Mouse (Mus musculus) G1E (cell line): ENCODE measurements around the gene Gnai3. TPM values are rescaled to one million over a fixed set of nuclear protein-coding genes. Genes with fewer than 3 reads are reported as not detected.

Source experiments
- ATAC-seq: 2 replicates; pipeline ENCODE4 v1.8.0; 2016; ENCODE audit warnings: mild to moderate bottlenecking; ENCODE audit not compliant: insufficient number of reproducible peaks, poor library complexity, low FRiP score, severe bottlenecking; ENCODE audit errors: extremely low read depth
- DNase-seq: peaks from one replicate; pipeline ENCODE4 v3.0.0; 2012; ENCODE audit warnings: low spot score
- H3K27me3 ChIP-seq: 2 replicates; pipeline ENCODE4 v1.6.1; 2012; ENCODE audit warnings: mild to moderate bottlenecking, low read length, inconsistent platforms; ENCODE audit not compliant: insufficient read depth
- H3K36me3 ChIP-seq: replicated peaks from 2 replicates; pipeline ENCODE3; 2012; ENCODE audit warnings: mild to moderate bottlenecking, inconsistent platforms
- H3K4me1 ChIP-seq: 2 replicates; pipeline ENCODE4 v1.6.1; 2012; ENCODE audit warnings: low read depth, low read length, inconsistent platforms, mixed read lengths; ENCODE audit not compliant: insufficient read depth
- H3K4me3 ChIP-seq: 2 replicates; pipeline ENCODE4 v1.5.1; 2012; ENCODE audit warnings: low read depth, mild to moderate bottlenecking, inconsistent platforms, low read length, moderate library complexity, mixed read lengths
- H3K9me3 ChIP-seq: replicated peaks from 2 replicates; pipeline ENCODE4 v1.6.1; 2012; ENCODE audit warnings: inconsistent platforms
- CTCF ChIP-seq: IDR thresholded peaks from 2 replicates; pipeline ENCODE4 v1.5.1; 2012; ENCODE audit warnings: low read depth, low read length, inconsistent platforms, mixed read lengths
- GATA1 ChIP-seq: IDR thresholded peaks from 2 replicates; pipeline ENCODE4 v1.6.1; 2012; ENCODE audit warnings: borderline replicate concordance, low read length, inconsistent platforms, mixed read lengths
- GATA2 ChIP-seq: IDR thresholded peaks from 2 replicates; pipeline ENCODE4 v1.6.1; 2012; ENCODE audit warnings: low read depth, low read length, inconsistent platforms, borderline replicate concordance
- POLR2AphosphoS5 ChIP-seq: IDR thresholded peaks from 2 replicates; pipeline ENCODE4 v1.6.1; 2012; ENCODE audit warnings: low read depth, low read length, inconsistent platforms; ENCODE audit not compliant: insufficient replicate concordance
- TAL1 ChIP-seq: conservative IDR thresholded peaks from 2 replicates; pipeline ENCODE4 v1.6.1; 2012; ENCODE audit warnings: low read depth, low read length, inconsistent platforms, mixed read lengths
- polyA plus RNA-seq: library from polyadenylated mRNA; stranded (reverse); fragments of >175 nt; gene quantifications from 2 replicates; pipeline ENCODE4 v1.2.3, GENCODE M21; 2012
- total RNA-seq, 2 experiments: library from RNA; stranded (forward) in 1 of 2; stranded (reverse) in 1 of 2; fragments of 200-1000 nt in 1 of 2; fragments of >200 nt in 1 of 2; fragmentation: Nextera tagmentation in 1 of 2; gene quantifications; 2 replicates each; pipeline ENCODE4 v1.2.3; 2014 to 2017

The Gnai3 gene
- total and polyA plus RNA-seq, 3 experiments, result 37.9 to 481 (median 274) TPM

- Histone ChIP-seq H3K9me3 (no peaks in the 10 kb centered on the region), H3K4me1 (peaks cover 80% of the 10 kb centered on the region), H3K36me3 (peaks cover 79% of the 10 kb centered on the region), H3K4me3 (peak overlapping the region; percentile 95; the same call in 1 of the 2 replicates), H3K27me3 (peaks cover 2% of the 10 kb centered on the region; the same call in 1 of the 2 replicates)
- TF ChIP-seq CTCF (no peak), GATA1 (no peak), TAL1 (no peak), POLR2AphosphoS5 (no peak), GATA2 (no peak)
- DNase-seq, result no peak
- ATAC-seq, result no peak
These were observed 63.6 kb downstream of the Gnai3 start for GRCm38 (mm10) chr3:108082251-108082875.

- Histone ChIP-seq H3K36me3 (peaks cover 85% of the 10 kb centered on the region), H3K4me1 (peaks cover 80% of the 10 kb centered on the region)
These were observed 64.3 kb downstream of the Gnai3 start for GRCm38 (mm10) chr3:108081681-108082080.

GRCm38 (mm10) chr3:108076836-108077235, 69.1 kb downstream of the Gnai3 start:
- DNase-seq (no peak), ATAC-seq (no peak)
- no peak for TF ChIP-seq GATA1
- no peak for TF ChIP-seq GATA2
- TF ChIP-seq POLR2AphosphoS5, result no peak
- no peak for TF ChIP-seq TAL1
- TF ChIP-seq CTCF, result no peak
- H3K4me1 ChIP-seq, result peaks cover 87% of the 10 kb centered on the region
- no peaks in the 10 kb centered on the region for H3K9me3 ChIP-seq
- peaks cover 2% of the 10 kb centered on the region; the same call in 1 of the 2 replicates for H3K27me3 ChIP-seq
- no peak overlapping the region; the same call in 1 of the 2 replicates for H3K4me3 ChIP-seq
- H3K36me3 ChIP-seq, result peaks cover 98% of the 10 kb centered on the region

More at GRCm38 (mm10) chr3:108081681-108082080, 64.3 kb downstream of the Gnai3 start:
- DNase-seq (no peak), ATAC-seq (no peak)
- peak overlapping the region; percentile 95; the same call in 1 of the 2 replicates for H3K4me3 ChIP-seq
- TF ChIP-seq POLR2AphosphoS5 (no peak), TAL1 (no peak)
- H3K9me3 ChIP-seq, result no peaks in the 10 kb centered on the region
- peaks cover 2% of the 10 kb centered on the region; the same call in 1 of the 2 replicates for H3K27me3 ChIP-seq

- H3K4me3 ChIP-seq, result no peak overlapping the region
- DNase-seq (peak; percentile 16), ATAC-seq (no peak)
- no peaks in the 10 kb centered on the region for H3K9me3 ChIP-seq
- peaks cover 90% of the 10 kb centered on the region for H3K36me3 ChIP-seq
- H3K4me1 ChIP-seq, result peaks cover 82% of the 10 kb centered on the region
- no peaks in the 10 kb centered on the region for H3K27me3 ChIP-seq
- TF ChIP-seq GATA1, result no peak
- TF ChIP-seq GATA2, result no peak
- no peak for TF ChIP-seq POLR2AphosphoS5
- TF ChIP-seq CTCF, result no peak
- no peak for TF ChIP-seq TAL1
These were observed 72.9 kb downstream of the Gnai3 start for GRCm38 (mm10) chr3:108072983-108073569.

GRCm38 (mm10) chr3:108070295-108071293, 75.4 kb downstream of the Gnai3 start:
- Histone ChIP-seq H3K4me3 (no peak overlapping the region), H3K36me3 (peaks cover 65% of the 10 kb centered on the region), H3K9me3 (no peaks in the 10 kb centered on the region), H3K27me3 (peaks cover 2% of the 10 kb centered on the region; the same call in 1 of the 2 replicates), H3K4me1 (peaks cover 64% of the 10 kb centered on the region)
- peak; percentile 96 for TF ChIP-seq CTCF
- no peak for TF ChIP-seq TAL1
- DNase-seq, result peak; percentile 65
- ATAC-seq, result no peak

- Histone ChIP-seq H3K9me3 (no peaks in the 10 kb centered on the region), H3K36me3 (peaks cover 53% of the 10 kb centered on the region), H3K4me3 (no peak overlapping the region; the same call in 1 of the 2 replicates), H3K27me3 (peaks cover 9% of the 10 kb centered on the region; the same call in 1 of the 2 replicates), H3K4me1 (peaks cover 61% of the 10 kb centered on the region)
- DNase-seq (no peak), ATAC-seq (no peak)
- TF ChIP-seq GATA1 (no peak), TAL1 (no peak), CTCF (no peak), POLR2AphosphoS5 (0 out of 2 replicates have a peak, but pooled peaks have one; percentile 10), GATA2 (no peak)
These were observed 76.6 kb downstream of the Gnai3 start for GRCm38 (mm10) chr3:108069231-108069870.
